Mouse (Mus musculus): ENCODE data around the gene B3gnt7. TPM values are rescaled to one million over a fixed set of nuclear protein-coding genes. Genes with fewer than 3 reads are reported as not detected.

B3gnt7 gene
- polyA plus RNA-seq, 1 experiment from 2014 or later = 2.4 TPM

DNA sequence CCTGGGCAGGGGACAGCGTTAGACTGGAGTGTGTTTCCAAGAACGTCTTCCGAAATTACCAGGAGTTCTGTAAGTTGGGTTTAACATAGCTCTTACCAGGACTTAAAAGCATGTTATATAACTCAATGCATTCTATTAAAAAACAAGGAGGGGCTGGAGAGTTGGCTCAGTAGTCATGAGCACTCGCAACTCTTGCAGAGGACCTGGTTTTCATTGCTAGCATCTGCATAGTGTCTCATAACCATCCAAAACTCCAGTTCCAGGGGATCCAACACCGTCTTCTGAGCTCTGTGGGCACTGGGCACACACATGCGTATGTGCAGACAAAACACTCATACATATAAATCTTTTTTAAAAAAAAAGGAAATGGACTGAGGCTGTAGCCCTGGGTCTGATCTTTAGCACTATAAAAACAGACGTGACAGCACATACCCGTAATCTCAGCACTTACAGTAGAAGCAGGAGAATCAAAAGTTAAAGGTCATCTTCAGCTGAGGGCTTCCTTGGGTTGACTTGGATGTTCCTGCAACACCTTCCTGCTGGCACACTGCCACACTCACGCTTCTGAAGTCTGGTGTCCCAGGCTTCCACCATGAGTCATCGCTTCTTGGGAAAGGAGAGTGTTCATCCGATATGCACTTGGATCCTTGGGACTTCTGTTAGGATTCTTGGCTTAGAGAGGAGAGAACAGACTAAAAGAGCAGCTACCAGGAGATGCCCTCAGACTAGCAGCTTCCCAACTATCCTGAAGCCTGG lies 20.7 kb upstream of the B3gnt7 start:
- WGBS (ENCODE audit: insufficient replicate concordance) = 77% methylated on average over 11 of the region's 11 CpGs
- no peak overlapping the region for H3K4me3 ChIP-seq (replicated peaks)
- H3K27me3 ChIP-seq = no peaks in the 10 kb centered on the region
- H3K36me3 ChIP-seq = no peaks in the 10 kb centered on the region
- H3K4me1 ChIP-seq (replicated peaks) = no peaks in the 10 kb centered on the region; the same call in 1 of the 2 replicates
- no peak overlapping the region for H3K4me2 ChIP-seq
- ATAC-seq (ENCODE audit: low read depth) (no peak), DNase-seq (no peak)
- no peak overlapping the region for H3K9ac ChIP-seq
- no peak overlapping the region for H3K27ac ChIP-seq
- no peaks in the 10 kb centered on the region for H3K9me3 ChIP-seq (replicated peaks)

DNA sequence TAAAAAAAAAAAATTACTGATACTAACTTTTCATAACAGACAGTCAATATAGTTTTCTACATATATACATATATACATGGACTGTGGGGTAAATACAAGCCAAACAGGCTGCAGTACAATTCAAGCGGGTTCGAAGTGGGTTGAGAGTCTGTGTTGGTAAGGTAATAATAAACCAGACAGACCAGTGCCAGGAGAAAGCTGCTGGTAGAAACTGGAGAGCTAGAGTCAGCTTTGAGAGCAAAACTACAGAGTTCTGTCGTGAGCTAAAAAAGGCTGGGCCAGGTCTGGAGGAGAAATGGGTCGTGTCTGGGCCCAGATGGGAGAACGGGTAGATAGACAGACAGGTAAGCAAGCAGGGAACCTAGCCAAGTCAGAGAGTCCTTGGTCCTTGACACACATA lies 18.5 kb upstream of the B3gnt7 start:
- WGBS (ENCODE audit: insufficient replicate concordance) = 76% methylated on average over 5 of the region's 5 CpGs
- no peaks in the 10 kb centered on the region for H3K36me3 ChIP-seq
- ATAC-seq (ENCODE audit: low read depth) (no peak), DNase-seq (no peak)
- H3K9me3 ChIP-seq (replicated peaks) = no peaks in the 10 kb centered on the region
- no peaks in the 10 kb centered on the region; the same call in 1 of the 2 replicates for H3K4me1 ChIP-seq (replicated peaks)
- no peak overlapping the region for H3K9ac ChIP-seq
- no peaks in the 10 kb centered on the region for H3K27me3 ChIP-seq
- H3K27ac ChIP-seq = no peak overlapping the region
- H3K4me2 ChIP-seq = no peak overlapping the region
- H3K4me3 ChIP-seq (replicated peaks) = no peak overlapping the region

DNA sequence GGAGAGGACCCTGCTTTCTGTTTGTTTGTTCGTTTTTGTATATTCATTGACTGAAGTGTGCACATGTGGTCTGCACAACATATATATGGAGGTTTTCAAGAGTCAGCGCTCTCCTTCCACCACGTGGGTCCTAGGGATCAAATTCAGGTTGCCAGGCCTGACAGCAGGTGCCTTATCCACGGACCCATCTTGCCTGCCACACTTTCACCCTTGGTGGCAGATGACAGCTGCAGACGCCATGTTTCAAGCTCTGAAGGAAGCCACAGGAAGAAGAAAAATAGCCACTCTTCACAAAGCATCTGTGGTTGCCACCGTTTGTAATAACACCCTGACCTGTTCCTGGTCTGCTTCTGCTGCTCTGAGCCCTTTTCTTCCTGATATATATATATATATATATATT lies 17.3 kb upstream of the B3gnt7 start:
- DNase-seq (no peak), ATAC-seq (ENCODE audit: low read depth) (no peak)
- WGBS (ENCODE audit: insufficient replicate concordance) = 47% methylated on average over 6 of the region's 6 CpGs

DNA sequence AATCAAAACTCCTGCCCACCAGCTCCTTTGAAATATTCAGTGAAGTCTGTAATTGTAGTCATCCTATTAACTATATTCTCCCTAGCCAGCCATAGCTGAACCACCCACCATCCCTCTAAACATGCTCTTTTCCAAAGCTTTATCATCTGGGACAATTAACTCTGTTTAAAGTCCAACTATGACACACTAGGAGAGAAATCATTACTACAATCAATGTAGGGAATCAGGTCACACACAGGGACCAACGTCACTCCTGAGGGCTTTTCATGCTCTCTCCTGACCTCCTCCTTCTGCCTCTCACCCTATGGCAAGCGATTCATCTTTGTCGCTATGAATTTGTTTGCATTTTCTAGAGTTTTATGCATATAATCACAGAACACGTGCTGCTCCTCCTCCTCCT lies 15.2 kb upstream of the B3gnt7 start:
- Histone ChIP-seq H3K27ac (no peak overlapping the region), H3K4me1 (replicated peaks) (no peaks in the 10 kb centered on the region), H3K9me3 (replicated peaks) (no peaks in the 10 kb centered on the region), H3K4me2 (no peak overlapping the region), H3K27me3 (no peaks in the 10 kb centered on the region), H3K36me3 (no peaks in the 10 kb centered on the region), H3K9ac (no peak overlapping the region), H3K4me3 (replicated peaks) (no peak overlapping the region)
- 73% methylated on average over 4 of the region's 4 CpGs for WGBS (ENCODE audit: insufficient replicate concordance)
- no peak for DNase-seq
- no peak for ATAC-seq (ENCODE audit: low read depth)

More for the DNA sequence above, 17.3 kb upstream of the B3gnt7 start:
- H3K27ac ChIP-seq = no peak overlapping the region
- no peak overlapping the region for H3K4me2 ChIP-seq
- H3K9ac ChIP-seq = no peak overlapping the region
- no peaks in the 10 kb centered on the region for H3K36me3 ChIP-seq
- H3K4me1 ChIP-seq (replicated peaks) = no peaks in the 10 kb centered on the region
- no peaks in the 10 kb centered on the region for H3K27me3 ChIP-seq
- H3K9me3 ChIP-seq (replicated peaks) = no peaks in the 10 kb centered on the region
- H3K4me3 ChIP-seq (replicated peaks) = no peak overlapping the region

DNA sequence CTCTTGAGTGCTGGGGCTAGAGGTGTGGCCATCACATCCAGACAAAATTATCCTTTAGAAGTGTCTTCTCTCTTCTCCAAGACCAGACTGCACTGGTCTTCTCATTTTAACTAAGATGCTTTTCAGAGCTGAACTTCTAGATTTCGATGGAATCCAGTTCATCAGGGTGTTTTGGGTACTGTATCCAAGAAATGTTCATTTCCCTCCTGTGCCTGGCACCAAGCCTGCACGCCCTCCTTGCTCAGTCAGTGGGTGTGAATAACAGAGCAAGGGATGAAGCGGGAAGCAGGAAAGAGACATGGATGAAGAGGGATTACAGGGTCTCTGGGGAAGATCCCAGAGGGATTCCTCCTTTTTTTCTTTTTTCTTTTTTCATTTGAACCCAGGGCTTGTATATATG lies 12.2 kb upstream of the B3gnt7 start:
- no peak overlapping the region for H3K4me2 ChIP-seq
- no peak overlapping the region for H3K4me3 ChIP-seq (replicated peaks)
- ATAC-seq (ENCODE audit: low read depth) = no peak
- H3K27ac ChIP-seq = no peak overlapping the region
- H3K4me1 ChIP-seq (replicated peaks) = no peaks in the 10 kb centered on the region
- no peaks in the 10 kb centered on the region for H3K36me3 ChIP-seq
- WGBS (ENCODE audit: insufficient replicate concordance) = 54% methylated on average over 3 of the region's 3 CpGs
- no peaks in the 10 kb centered on the region for H3K9me3 ChIP-seq (replicated peaks)
- no peak overlapping the region for H3K9ac ChIP-seq
- DNase-seq = no peak
- H3K27me3 ChIP-seq = no peaks in the 10 kb centered on the region

DNA sequence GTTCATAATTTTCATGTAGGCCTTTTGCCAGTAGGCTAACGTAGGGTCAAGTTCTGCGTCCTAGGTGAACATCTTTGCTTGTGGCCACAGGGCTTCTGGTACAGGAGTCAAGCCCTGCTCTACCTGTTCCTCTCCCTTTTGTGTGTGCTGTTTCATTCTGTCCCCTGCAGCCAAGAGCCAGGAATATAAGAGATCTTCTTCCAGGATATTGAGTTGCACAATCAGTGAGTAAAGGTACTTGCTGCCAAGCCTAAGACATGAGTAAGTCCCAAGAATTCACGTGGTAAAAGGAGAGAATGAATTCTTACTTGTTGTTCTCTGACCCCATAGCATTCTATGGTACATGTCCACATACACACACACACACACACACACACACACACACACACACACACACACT lies 9.5 kb upstream of the B3gnt7 start:
- Histone ChIP-seq H3K9ac (no peak overlapping the region), H3K27ac (no peak overlapping the region), H3K9me3 (replicated peaks) (no peaks in the 10 kb centered on the region), H3K4me1 (replicated peaks) (no peaks in the 10 kb centered on the region), H3K27me3 (no peaks in the 10 kb centered on the region), H3K4me2 (no peak overlapping the region), H3K36me3 (no peaks in the 10 kb centered on the region), H3K4me3 (replicated peaks) (no peak overlapping the region)
- DNase-seq (no peak), ATAC-seq (ENCODE audit: low read depth) (no peak)
- 73% methylated on average over 3 of the region's 3 CpGs for WGBS (ENCODE audit: insufficient replicate concordance)

DNA sequence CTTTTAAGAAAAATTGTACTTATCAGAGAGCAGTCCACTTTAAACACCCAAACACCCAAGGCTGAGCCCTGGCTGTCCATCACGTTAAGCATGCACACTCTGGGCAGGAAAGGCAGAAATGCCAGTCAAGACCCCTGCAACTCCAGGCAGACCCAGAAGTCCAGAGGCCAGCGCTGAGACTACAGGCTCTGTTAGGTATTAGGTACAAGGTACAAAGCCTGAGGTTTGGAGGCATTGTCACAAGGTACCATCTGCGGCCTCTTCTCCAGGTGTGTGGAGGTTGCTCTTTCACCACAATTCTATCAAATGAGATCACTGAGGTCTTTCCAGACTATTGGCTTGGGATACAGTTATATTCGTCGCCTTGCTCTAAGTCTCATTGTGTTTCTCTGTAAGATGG lies 8.8 kb upstream of the B3gnt7 start:
- no peaks in the 10 kb centered on the region for H3K27me3 ChIP-seq
- ATAC-seq (ENCODE audit: low read depth) (no peak), DNase-seq (no peak)
- H3K9me3 ChIP-seq (replicated peaks) = no peaks in the 10 kb centered on the region
- H3K4me1 ChIP-seq (replicated peaks) = peaks cover 5% of the 10 kb centered on the region; the same call in 1 of the 2 replicates
- WGBS (ENCODE audit: insufficient replicate concordance) = 83% methylated on average over 5 of the region's 5 CpGs
- no peak overlapping the region for H3K4me3 ChIP-seq (replicated peaks)
- H3K4me2 ChIP-seq = no peak overlapping the region
- H3K36me3 ChIP-seq = no peaks in the 10 kb centered on the region
- no peak overlapping the region for H3K27ac ChIP-seq
- H3K9ac ChIP-seq = no peak overlapping the region

DNA sequence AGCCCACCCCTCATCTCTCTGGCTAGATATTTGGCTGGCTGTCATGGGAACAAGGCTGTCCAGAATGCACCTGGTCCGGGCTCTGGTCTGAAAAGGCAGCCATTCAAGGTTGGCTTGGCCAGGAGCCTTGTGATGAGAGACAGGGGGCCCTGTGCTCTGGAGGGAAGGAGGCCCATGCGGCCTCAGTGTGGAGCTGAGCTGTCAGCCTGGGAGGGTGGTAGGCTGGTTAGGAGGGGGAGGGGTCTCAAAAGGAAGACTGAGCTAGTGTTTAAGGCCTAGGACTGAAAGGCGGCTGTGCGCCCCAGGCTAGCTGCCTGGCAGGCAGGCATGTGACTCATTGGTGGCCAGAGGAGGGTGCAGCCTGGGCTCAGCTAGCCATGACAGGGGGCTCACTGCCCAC lies 8.2 kb upstream of the B3gnt7 start:
- Histone ChIP-seq H3K4me1 (replicated peaks) (peaks cover 5% of the 10 kb centered on the region; the same call in 1 of the 2 replicates), H3K36me3 (no peaks in the 10 kb centered on the region), H3K4me2 (no peak overlapping the region), H3K27ac (no peak overlapping the region), H3K4me3 (replicated peaks) (no peak overlapping the region), H3K27me3 (no peaks in the 10 kb centered on the region), H3K9me3 (replicated peaks) (no peaks in the 10 kb centered on the region), H3K9ac (no peak overlapping the region)
- ATAC-seq (ENCODE audit: low read depth) = no peak
- 78% methylated on average over 4 of the region's 4 CpGs for WGBS (ENCODE audit: insufficient replicate concordance)
- DNase-seq = no peak

DNA sequence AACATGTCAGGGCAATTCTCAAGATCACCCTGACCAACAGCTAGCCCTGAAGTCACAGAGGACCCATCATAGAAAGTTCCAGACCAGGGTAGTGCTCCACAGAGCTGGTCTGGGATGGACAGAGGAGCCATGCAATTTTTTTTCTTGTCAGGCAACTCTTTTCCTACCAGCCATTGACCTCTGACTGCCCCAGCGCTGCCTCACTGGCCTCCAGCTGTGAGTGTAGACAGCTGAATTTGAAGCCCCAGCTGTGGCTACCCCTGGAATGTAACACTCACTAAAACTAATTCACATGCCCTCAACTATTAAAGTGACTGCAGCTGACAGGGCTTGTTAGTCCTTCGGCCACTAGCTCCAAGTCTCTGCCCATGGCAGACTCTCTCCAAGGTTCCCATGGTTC lies 2.5 kb upstream of the B3gnt7 start:
- H3K4me2 ChIP-seq = no peak overlapping the region
- no peaks in the 10 kb centered on the region for H3K9me3 ChIP-seq (replicated peaks)
- H3K36me3 ChIP-seq = no peaks in the 10 kb centered on the region
- no peak overlapping the region for H3K27ac ChIP-seq
- H3K4me3 ChIP-seq (replicated peaks) = no peak overlapping the region
- no peak for DNase-seq
- WGBS (ENCODE audit: insufficient replicate concordance) = 83% methylated on average over 2 of the region's 2 CpGs
- H3K4me1 ChIP-seq (replicated peaks) = peaks cover 51% of the 10 kb centered on the region
- H3K27me3 ChIP-seq = peaks cover 28% of the 10 kb centered on the region
- ATAC-seq (ENCODE audit: low read depth) = no peak
- H3K9ac ChIP-seq = no peak overlapping the region

DNA sequence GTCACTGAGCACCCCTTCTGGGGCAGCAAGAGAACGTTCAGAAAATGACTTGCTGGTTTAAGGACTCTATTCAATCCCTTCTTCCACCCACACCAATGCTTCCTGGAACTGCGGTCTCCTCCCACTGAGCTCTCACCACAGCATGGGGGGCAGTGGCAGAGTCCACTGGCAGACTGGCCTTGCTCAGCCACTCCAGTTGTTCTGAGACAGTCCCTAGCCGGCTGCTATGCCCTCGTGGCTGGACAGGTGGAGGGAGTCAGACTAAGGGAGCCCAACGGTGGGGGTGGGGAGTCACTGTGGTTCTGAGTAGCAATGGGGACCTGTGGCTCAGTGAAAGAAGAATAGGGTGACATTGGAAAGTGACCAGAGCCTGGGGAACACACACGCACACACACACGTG lies 1.9 kb upstream of the B3gnt7 start:
- Histone ChIP-seq H3K4me3 (replicated peaks) (no peak overlapping the region), H3K9ac (no peak overlapping the region), H3K4me1 (replicated peaks) (peaks cover 51% of the 10 kb centered on the region), H3K27ac (no peak overlapping the region), H3K4me2 (no peak overlapping the region), H3K27me3 (peaks cover 32% of the 10 kb centered on the region), H3K36me3 (no peaks in the 10 kb centered on the region), H3K9me3 (replicated peaks) (no peaks in the 10 kb centered on the region)
- ATAC-seq (ENCODE audit: low read depth) = no peak
- WGBS (ENCODE audit: insufficient replicate concordance) = 33% methylated on average over 7 of the region's 7 CpGs
- no peak for DNase-seq

DNA sequence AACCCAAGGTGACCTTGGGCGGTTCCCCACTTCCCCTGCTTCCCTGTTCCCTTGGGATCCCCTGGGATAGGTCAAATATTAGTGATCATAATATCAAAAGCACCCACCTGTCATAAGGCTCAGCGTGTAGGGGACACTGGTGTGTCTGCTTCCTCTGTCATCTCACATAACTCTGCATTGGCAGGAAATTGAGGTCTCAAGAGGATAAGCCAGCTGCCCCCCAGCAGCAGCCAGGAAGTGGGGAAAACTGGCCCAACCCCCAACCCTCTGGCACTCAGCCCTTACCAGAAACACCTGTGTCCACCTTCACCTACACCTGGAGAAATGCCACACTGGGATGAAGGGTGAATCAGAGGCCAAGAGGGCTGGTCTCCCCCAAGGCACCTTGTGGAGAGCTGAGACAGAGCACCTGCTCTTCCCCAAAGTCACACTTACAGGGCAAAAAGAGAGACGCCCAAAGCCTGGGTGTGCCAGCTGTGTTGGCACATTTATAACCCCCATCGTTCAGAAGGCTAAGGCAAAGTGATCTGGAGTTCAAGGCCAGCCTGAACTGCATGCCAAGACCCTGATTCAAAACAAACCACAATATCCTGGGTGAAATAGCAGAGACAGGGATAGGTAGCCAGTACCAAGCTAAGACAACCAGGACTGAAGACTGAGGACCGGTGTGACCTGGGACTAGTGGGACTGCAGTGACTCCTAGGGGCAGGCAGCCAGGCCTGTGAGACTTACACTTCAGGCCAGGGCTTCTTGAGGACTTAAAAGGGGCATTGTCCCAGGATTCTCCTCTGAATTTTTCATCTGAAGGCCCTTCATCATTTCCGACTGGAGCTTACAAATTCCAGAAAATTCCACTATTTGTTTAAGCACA lies 1.2 kb upstream of the B3gnt7 start:
- no peak; the same call in 1 of the 2 replicates for ATAC-seq (ENCODE audit: low read depth)
- Histone ChIP-seq H3K4me3 (replicated peaks) (no peak overlapping the region), H3K27ac (no peak overlapping the region), H3K27me3 (peaks cover 32% of the 10 kb centered on the region), H3K9me3 (replicated peaks) (no peaks in the 10 kb centered on the region), H3K4me1 (replicated peaks) (peaks cover 51% of the 10 kb centered on the region), H3K4me2 (no peak overlapping the region), H3K36me3 (no peaks in the 10 kb centered on the region), H3K9ac (no peak overlapping the region)
- 29% methylated on average over 6 of the region's 6 CpGs for WGBS (ENCODE audit: insufficient replicate concordance)
- DNase-seq = no peak
